Mouse (Mus musculus): Measurements from ENCODE around the gene Map3k20. TPM values are rescaled to one million over a fixed set of nuclear protein-coding genes. Genes with fewer than 3 reads are reported as not detected.

Map3k20 gene
- polyA plus RNA-seq, 2 experiments, result 5.6 to 7.5 TPM

GRCm38 (mm10) chr2:72441010-72441409 is 155.6 kb downstream of the Map3k20 start:
- TF ChIP-seq CTCF (IDR thresholded peaks at IDR 0.05; ENCODE audit: low read depth) (no peak), EP300 (IDR thresholded peaks at IDR 0.05; ENCODE audit: low read depth) (no peak)
- H3K27ac ChIP-seq, result no peak overlapping the region
- peaks cover 0 to 3% of the 10 kb centered on the region in 2 experiments; a peak in 1 of 4 replicates for H3K4me1 ChIP-seq (replicated peaks; ENCODE audit: control insufficient read depth in 2 of 2, insufficient read depth in 2 of 2, low read length in 1 of 2)
- no peaks in the 10 kb centered on the region for H3K9me3 ChIP-seq (ENCODE audit: control insufficient read depth, low read length)
- no peak overlapping the region for H3K9ac ChIP-seq (replicated peaks)
- ATAC-seq (ENCODE audit: insufficient read depth) (no peak), DNase-seq (ENCODE audit: low read depth in 3 of 3, low spot score in 3 of 3) (no peak)
- no peak overlapping the region for H3K4me3 ChIP-seq (ENCODE audit: insufficient read depth in 1 of 2, low read depth in 2 of 2, low read length in 2 of 2)
- no peak overlapping the region for H3K4me2 ChIP-seq (ENCODE audit: low read depth)
- WGBS (ENCODE audit: insufficient replicate concordance), result 84% methylated on average over 9 of the region's 9 CpGs
- H3K27me3 ChIP-seq (ENCODE audit: control insufficient read depth, insufficient read depth, low read length), result no peaks in the 10 kb centered on the region
- no peaks in the 10 kb centered on the region for H3K36me3 ChIP-seq (replicated peaks; ENCODE audit: control insufficient read depth, insufficient read depth, low read depth)

DNA sequence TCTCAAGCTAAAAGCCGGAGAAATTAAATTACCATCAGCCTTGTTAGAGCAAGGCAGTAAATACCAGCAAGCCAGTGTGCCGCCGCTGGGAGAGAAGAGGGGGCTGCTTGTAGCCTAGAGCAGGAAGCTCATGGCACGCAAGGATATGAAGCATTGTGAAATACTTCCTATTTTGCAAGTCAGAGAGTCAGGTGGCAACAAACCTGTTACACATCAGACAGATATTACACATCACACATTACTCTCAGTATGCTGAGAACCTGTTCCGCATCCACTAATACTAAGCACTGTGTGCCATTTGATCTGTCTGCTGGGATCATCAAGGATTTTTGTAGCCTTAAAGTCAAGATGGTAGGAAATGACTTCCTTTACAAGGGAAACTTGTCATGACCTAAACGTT is 157.4 kb downstream of the Map3k20 start:
- peaks cover 0 to 3% of the 10 kb centered on the region in 2 experiments; a peak in 1 of 4 replicates for H3K4me1 ChIP-seq (replicated peaks; ENCODE audit: control insufficient read depth in 2 of 2, insufficient read depth in 2 of 2, low read length in 1 of 2)
- WGBS (ENCODE audit: insufficient replicate concordance), result 64% methylated on average over 6 of the region's 6 CpGs
- H3K9me3 ChIP-seq (ENCODE audit: control insufficient read depth, low read length), result no peaks in the 10 kb centered on the region
- no peak overlapping the region for H3K9ac ChIP-seq (replicated peaks)
- no peaks in the 10 kb centered on the region for H3K27me3 ChIP-seq (ENCODE audit: control insufficient read depth, insufficient read depth, low read length)
- H3K36me3 ChIP-seq (replicated peaks; ENCODE audit: control insufficient read depth, insufficient read depth, low read depth), result no peaks in the 10 kb centered on the region
- no peak overlapping the region for H3K27ac ChIP-seq
- TF ChIP-seq EP300 (IDR thresholded peaks at IDR 0.05; ENCODE audit: low read depth), result no peak
- no peak for TF ChIP-seq CTCF (IDR thresholded peaks at IDR 0.05; ENCODE audit: low read depth)
- DNase-seq (ENCODE audit: low read depth in 3 of 3, low spot score in 3 of 3), result no peak
- ATAC-seq (ENCODE audit: insufficient read depth), result no peak
- no peak overlapping the region for H3K4me2 ChIP-seq (ENCODE audit: low read depth)
- no peak overlapping the region for H3K4me3 ChIP-seq (ENCODE audit: insufficient read depth in 1 of 2, low read depth in 2 of 2, low read length in 2 of 2)

- DNase-seq (ENCODE audit: low read depth in 3 of 3, low spot score in 3 of 3), result no peak
- Histone ChIP-seq H3K9ac (replicated peaks) (no peak overlapping the region), H3K9me3 (ENCODE audit: control insufficient read depth, low read length) (no peaks in the 10 kb centered on the region), H3K4me1 (replicated peaks; ENCODE audit: control insufficient read depth in 2 of 2, insufficient read depth in 2 of 2, low read length in 1 of 2) (peaks cover 0 to 3% of the 10 kb centered on the region in 2 experiments; a peak in 1 of 4 replicates), H3K4me2 (ENCODE audit: low read depth) (no peak overlapping the region), H3K27me3 (ENCODE audit: control insufficient read depth, insufficient read depth, low read length) (no peaks in the 10 kb centered on the region), H3K36me3 (replicated peaks; ENCODE audit: control insufficient read depth, insufficient read depth, low read depth) (no peaks in the 10 kb centered on the region), H3K4me3 (ENCODE audit: insufficient read depth in 1 of 2, low read depth in 2 of 2, low read length in 2 of 2) (no peak overlapping the region), H3K27ac (no peak overlapping the region)
- no peak for ATAC-seq (ENCODE audit: insufficient read depth)
- WGBS (ENCODE audit: insufficient replicate concordance), result 38% methylated on average over 3 of the region's 3 CpGs
- TF ChIP-seq EP300 (IDR thresholded peaks at IDR 0.05; ENCODE audit: low read depth) (no peak), CTCF (IDR thresholded peaks at IDR 0.05; ENCODE audit: low read depth) (no peak)
Observed at GRCm38 (mm10) chr2:72443960-72444359, 158.5 kb downstream of the Map3k20 start.

GRCm38 (mm10) chr2:72446106-72446505 is 160.7 kb downstream of the Map3k20 start:
- TF ChIP-seq EP300 (IDR thresholded peaks at IDR 0.05; ENCODE audit: low read depth), result no peak
- no peak for TF ChIP-seq CTCF (IDR thresholded peaks at IDR 0.05; ENCODE audit: low read depth)
- Histone ChIP-seq H3K4me2 (ENCODE audit: low read depth) (no peak overlapping the region), H3K4me1 (replicated peaks; ENCODE audit: control insufficient read depth in 2 of 2, insufficient read depth in 2 of 2, low read length in 1 of 2) (peaks cover 0 to 3% of the 10 kb centered on the region in 2 experiments; a peak in 1 of 4 replicates), H3K36me3 (replicated peaks; ENCODE audit: control insufficient read depth, insufficient read depth, low read depth) (no peaks in the 10 kb centered on the region), H3K27ac (no peak overlapping the region), H3K27me3 (ENCODE audit: control insufficient read depth, insufficient read depth, low read length) (no peaks in the 10 kb centered on the region), H3K4me3 (ENCODE audit: insufficient read depth in 1 of 2, low read depth in 2 of 2, low read length in 2 of 2) (no peak overlapping the region), H3K9ac (replicated peaks) (no peak overlapping the region), H3K9me3 (ENCODE audit: control insufficient read depth, low read length) (no peaks in the 10 kb centered on the region)
- no peak for DNase-seq (ENCODE audit: low read depth in 3 of 3, low spot score in 3 of 3)
- no peak for ATAC-seq (ENCODE audit: insufficient read depth)
- WGBS (ENCODE audit: insufficient replicate concordance), result 69% methylated on average over 3 of the region's 3 CpGs

- 49% methylated on average over 5 of the region's 5 CpGs for WGBS (ENCODE audit: insufficient replicate concordance)
- H3K27me3 ChIP-seq (ENCODE audit: control insufficient read depth, insufficient read depth, low read length), result no peaks in the 10 kb centered on the region
- no peaks in the 10 kb centered on the region for H3K9me3 ChIP-seq (ENCODE audit: control insufficient read depth, low read length)
- ATAC-seq (ENCODE audit: insufficient read depth) (no peak), DNase-seq (ENCODE audit: low read depth in 3 of 3, low spot score in 3 of 3) (no peak)
- no peak overlapping the region for H3K9ac ChIP-seq (replicated peaks)
- H3K27ac ChIP-seq, result no peak overlapping the region
- no peak for TF ChIP-seq EP300 (IDR thresholded peaks at IDR 0.05; ENCODE audit: low read depth)
- peaks cover 0 to 3% of the 10 kb centered on the region in 2 experiments; a peak in 1 of 4 replicates for H3K4me1 ChIP-seq (replicated peaks; ENCODE audit: control insufficient read depth in 2 of 2, insufficient read depth in 2 of 2, low read length in 1 of 2)
- H3K4me3 ChIP-seq (ENCODE audit: insufficient read depth in 1 of 2, low read depth in 2 of 2, low read length in 2 of 2), result no peak overlapping the region
- H3K4me2 ChIP-seq (ENCODE audit: low read depth), result no peak overlapping the region
- H3K36me3 ChIP-seq (replicated peaks; ENCODE audit: control insufficient read depth, insufficient read depth, low read depth), result no peaks in the 10 kb centered on the region
Observed at GRCm38 (mm10) chr2:72446615-72447014, 161.2 kb downstream of the Map3k20 start.

All from liver, embryonic 14.5 days (tissue).